Mouse (Mus musculus) lung, embryonic 14.5 days (tissue): ENCODE measurements around the gene Tex19.2. TPM values are rescaled to one million over a fixed set of nuclear protein-coding genes. Genes with fewer than 3 reads are reported as not detected.
"Not testable (repeated sequence)": the region's sequence is repeated elsewhere in the genome, so short reads cannot be mapped to it uniquely, and the experiment has no call there.

Source experiments
- ATAC-seq: fragments of 200-750 bp; cut with Nextera tagmentation; 2 replicates; pipeline ENCODE4 v1.8.0; 2017; ENCODE audit warnings: mild to moderate bottlenecking, moderate TSS enrichment, moderate library complexity; ENCODE audit not compliant: insufficient read depth
- DNase-seq: peaks from one replicate; pipeline ENCODE4 v3.0.0-alpha.2; 2015
- H3K27ac ChIP-seq: fragments of 300-500 bp; sonication (generic); 2 replicates; pipeline ENCODE4 v1.5.1; 2014; ENCODE audit warnings: low read depth, mild to moderate bottlenecking, moderate library complexity
- H3K27me3 ChIP-seq: fragments of 300-500 bp; sonication (generic); 2 replicates; pipeline ENCODE4 v1.6.1; 2014; ENCODE audit warnings: low read length, control low read depth; ENCODE audit not compliant: insufficient read depth
- H3K36me3 ChIP-seq: fragments of 300-500 bp; sonication (generic); 2 replicates; pipeline ENCODE4 v1.6.1; 2014; ENCODE audit warnings: control low read depth; ENCODE audit not compliant: insufficient read depth
- H3K4me1 ChIP-seq: fragments of 300-500 bp; sonication (generic); 2 replicates; pipeline ENCODE4 v1.6.1; 2014; ENCODE audit warnings: antibody characterized with exemption, control low read depth; ENCODE audit not compliant: insufficient read depth
- H3K4me2 ChIP-seq: fragments of 300-500 bp; sonication (generic); 2 replicates; pipeline ENCODE4 v1.6.1; 2014; ENCODE audit warnings: mild to moderate bottlenecking
- H3K4me3 ChIP-seq: fragments of 300-500 bp; sonication (generic); 2 replicates; pipeline ENCODE4 v1.5.1; 2014; ENCODE audit warnings: low read depth, low read length
- H3K9ac ChIP-seq: fragments of 300-500 bp; sonication (generic); 2 replicates; pipeline ENCODE4 v1.6.1; 2014
- H3K9me3 ChIP-seq: fragments of 300-500 bp; sonication (generic); 2 replicates; pipeline ENCODE4 v1.6.1; 2016; ENCODE audit warnings: low read depth, low read length, control low read depth
- CTCF ChIP-seq: IDR thresholded peaks from 2 replicates; pipeline ENCODE4 v1.5.1; 2016; ENCODE audit warnings: antibody characterized with exemption, low read depth
- WGBS: fragments of 180-500 bp; shearing (Covaris S2); extraction: QIAGEN DNeasy Blood & Tissue Kit; methylation state at CpG from one replicate; pipeline ENCODE4 v1.1.7; 2014; 5-methylcytosine and 5-hydroxymethylcytosine counted together
- polyA plus RNA-seq: library from polyadenylated mRNA; unstranded; fragments of >200 nt; fragmentation: Nextera tagmentation; extraction: Ambion mirVana; gene quantifications from 2 replicates; pipeline ENCODE4 v1.2.1, GENCODE M21; 2014

Tex19.2 gene
- polyA plus RNA-seq, 1 experiment from 2014 or later: not detected

GRCm38 (mm10) chr11:121111051-121111450, 7.4 kb downstream of the Tex19.2 start:
- no peak overlapping the region for H3K4me2 ChIP-seq
- H3K36me3 ChIP-seq: no peaks in the 10 kb centered on the region
- ATAC-seq (no peak), DNase-seq (no peak)
- WGBS: 76% methylated on average over 3 of the region's 3 CpGs
- no peaks in the 10 kb centered on the region for H3K27me3 ChIP-seq
- no peak overlapping the region for H3K4me3 ChIP-seq
- no peak overlapping the region for H3K9ac ChIP-seq
- peaks cover 8% of the 10 kb centered on the region for H3K4me1 ChIP-seq
- H3K9me3 ChIP-seq: no peaks in the 10 kb centered on the region
- no peak for TF ChIP-seq CTCF
- no peak overlapping the region for H3K27ac ChIP-seq

GRCm38 (mm10) chr11:121109986-121110385, 8.5 kb downstream of the Tex19.2 start:
- no peak for TF ChIP-seq CTCF
- H3K27ac ChIP-seq: no peak overlapping the region
- no peak overlapping the region for H3K4me3 ChIP-seq
- H3K36me3 ChIP-seq: no peaks in the 10 kb centered on the region
- peaks cover 8% of the 10 kb centered on the region for H3K4me1 ChIP-seq
- WGBS: 2% methylated on average over 2 of the region's 2 CpGs
- DNase-seq (peak; percentile 92), ATAC-seq (peak; percentile 84)
- H3K9me3 ChIP-seq: no peaks in the 10 kb centered on the region
- no peak overlapping the region for H3K4me2 ChIP-seq
- H3K27me3 ChIP-seq: no peaks in the 10 kb centered on the region
- H3K9ac ChIP-seq: no peak overlapping the region

- Histone ChIP-seq H3K4me2 (no peak overlapping the region), H3K27ac (no peak overlapping the region), H3K4me1 (peaks cover 8% of the 10 kb centered on the region), H3K27me3 (no peaks in the 10 kb centered on the region), H3K4me3 (no peak overlapping the region), H3K9me3 (no peaks in the 10 kb centered on the region), H3K9ac (no peak overlapping the region), H3K36me3 (no peaks in the 10 kb centered on the region)
- TF ChIP-seq CTCF: no peak
- 17% methylated on average over 9 of the region's 9 CpGs for WGBS
- peak; percentile 71 for DNase-seq
- ATAC-seq: peak; percentile 40; the same call in 1 of the 2 replicates
Measured at GRCm38 (mm10) chr11:121108061-121108460, 10.4 kb downstream of the Tex19.2 start.

- H3K9ac ChIP-seq, DNase-seq, H3K36me3 ChIP-seq, H3K27ac ChIP-seq, H3K4me2 ChIP-seq, H3K4me3 ChIP-seq, ATAC-seq, H3K4me1 ChIP-seq, H3K27me3 ChIP-seq, H3K9me3 ChIP-seq: not testable (repeated sequence)
- 95% methylated on average over 1 of the region's 1 CpGs for WGBS
Measured at GRCm38 (mm10) chr11:121107242-121107641, 11.2 kb downstream of the Tex19.2 start.

GRCm38 (mm10) chr11:121101124-121101805, 17.2 kb downstream of the Tex19.2 start:
- H3K4me3 ChIP-seq: no peak overlapping the region
- no peak overlapping the region for H3K27ac ChIP-seq
- no peaks in the 10 kb centered on the region for H3K9me3 ChIP-seq
- H3K4me1 ChIP-seq: no peaks in the 10 kb centered on the region
- H3K36me3 ChIP-seq: no peaks in the 10 kb centered on the region
- no peak overlapping the region for H3K4me2 ChIP-seq
- H3K27me3 ChIP-seq: no peaks in the 10 kb centered on the region
- no peak for TF ChIP-seq CTCF
- ATAC-seq (no peak), DNase-seq (no peak)
- no peak overlapping the region for H3K9ac ChIP-seq
- 72% methylated on average over 4 of the region's 4 CpGs for WGBS

- Histone ChIP-seq H3K36me3 (no peaks in the 10 kb centered on the region), H3K4me1 (no peaks in the 10 kb centered on the region), H3K27me3 (no peaks in the 10 kb centered on the region), H3K9me3 (no peaks in the 10 kb centered on the region), H3K4me2 (no peak overlapping the region), H3K27ac (no peak overlapping the region), H3K4me3 (no peak overlapping the region), H3K9ac (no peak overlapping the region)
- ATAC-seq: no peak
- TF ChIP-seq CTCF: no peak
- 41% methylated on average over 7 of the region's 7 CpGs for WGBS
- DNase-seq: no peak
Measured at GRCm38 (mm10) chr11:121100692-121101091, 17.8 kb downstream of the Tex19.2 start.

GRCm38 (mm10) chr11:121099762-121100161, 18.7 kb downstream of the Tex19.2 start:
- no peak for ATAC-seq

More at GRCm38 (mm10) chr11:121099762-121100161, 18.7 kb downstream of the Tex19.2 start:
- DNase-seq: no peak
- no peak overlapping the region for H3K27ac ChIP-seq
- no peak overlapping the region for H3K4me2 ChIP-seq
- no peaks in the 10 kb centered on the region for H3K27me3 ChIP-seq
- no peak overlapping the region for H3K9ac ChIP-seq
- TF ChIP-seq CTCF: no peak
- WGBS: 66% methylated on average over 7 of the region's 7 CpGs
- no peaks in the 10 kb centered on the region for H3K9me3 ChIP-seq
- no peaks in the 10 kb centered on the region for H3K4me1 ChIP-seq
- no peak overlapping the region for H3K4me3 ChIP-seq
- H3K36me3 ChIP-seq: no peaks in the 10 kb centered on the region
